Comparison of ENCODE assay signal across 23 mouse cellular contexts in the genomic region with DNA sequence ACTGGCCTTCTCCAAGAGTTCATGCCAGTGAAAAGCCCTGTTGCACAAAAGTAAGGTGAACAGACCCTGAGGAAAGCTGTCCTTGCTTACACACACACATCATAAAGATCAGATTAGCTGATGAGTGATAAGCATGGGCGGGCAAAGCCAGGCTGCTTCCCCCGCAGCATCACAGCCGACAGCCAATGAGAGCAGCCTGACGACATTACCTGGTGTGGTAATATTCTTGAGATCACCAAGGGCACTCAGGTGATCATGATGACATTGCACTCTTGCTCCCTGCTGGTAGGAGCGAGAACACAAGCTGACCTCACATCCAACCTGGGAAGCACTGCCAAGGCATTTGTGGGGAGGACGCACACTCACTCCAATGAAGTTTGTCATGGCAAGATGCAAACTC.
"Had no signal": no experiment of that assay in that cellular context is flagged by ENCODE, and none has a peak within 500 bp of the region (broad histone marks: within the 10 kb centered on the region; RNA-seq: fewer than 3 reads in every experiment).

No protein-coding gene starts in this region.

- H3K4me3 ChIP-seq: heart, embryonic 10.5 days; heart, embryonic 12.5 days; hindbrain, embryonic 10.5 days; hindbrain, embryonic 12.5 days; intestine, embryonic 15.5 days; layer of hippocampus, adult 2 months; left cerebral cortex, adult 2 months; limb, embryonic 10.5 days; limb, embryonic 12.5 days; liver, embryonic 13.5 days; liver, embryonic 15.5 days had no signal

- H3K36me3 ChIP-seq: heart, embryonic 10.5 days; heart, embryonic 12.5 days; hindbrain, embryonic 12.5 days; intestine, embryonic 15.5 days; limb, embryonic 10.5 days; limb, embryonic 12.5 days; liver, embryonic 13.5 days; liver, embryonic 15.5 days had no signal

- H3K27ac ChIP-seq: heart, embryonic 10.5 days; hindbrain, embryonic 10.5 days; hindbrain, embryonic 12.5 days; hindbrain, embryonic 14.5 days; intestine, embryonic 15.5 days; layer of hippocampus, adult 2 months; left cerebral cortex, adult 2 months; limb, embryonic 10.5 days; limb, embryonic 12.5 days; liver, embryonic 13.5 days; liver, embryonic 15.5 days had no signal

- H3K27me3 ChIP-seq: heart, embryonic 12.5 days; hindbrain, embryonic 12.5 days; intestine, embryonic 15.5 days; limb, embryonic 12.5 days; liver, embryonic 13.5 days; liver, embryonic 15.5 days had no signal

- H3K4me2 ChIP-seq: heart, embryonic 12.5 days; hindbrain, embryonic 12.5 days; hindbrain, embryonic 14.5 days; intestine, embryonic 15.5 days; limb, embryonic 12.5 days; liver, embryonic 11.5 days; liver, embryonic 13.5 days; liver, embryonic 15.5 days had no signal

- H3K9me3 ChIP-seq: heart, embryonic 10.5 days; hindbrain, embryonic 10.5 days; hindbrain, embryonic 12.5 days; intestine, embryonic 15.5 days; limb, embryonic 10.5 days; liver, embryonic 13.5 days; liver, embryonic 15.5 days had no signal

- H3K9ac ChIP-seq: heart, embryonic 12.5 days; hindbrain, embryonic 12.5 days; hindbrain, embryonic 14.5 days; intestine, embryonic 15.5 days; limb, embryonic 12.5 days; liver, embryonic 13.5 days; liver, embryonic 15.5 days had no signal

- ATAC-seq: hindbrain, embryonic 16.5 days; inflammation-experienced regulatory T-cells, adult 6 months; intestine, embryonic 15.5 days had no signal

- DNase-seq: gastrocnemius, postnatal 14 days; gastrocnemius, postnatal 36 days; heart, adult 18-20 months; heart, postnatal 10 days; heart, postnatal 4 days; kidney, postnatal 14 days; kidney, postnatal 36 days; liver; liver, embryonic 13.5 days had no signal

- H3K4me1 ChIP-seq: heart, embryonic 10.5 days; heart, embryonic 12.5 days; hindbrain, embryonic 10.5 days; hindbrain, embryonic 12.5 days; intestine, embryonic 15.5 days; limb, embryonic 10.5 days; limb, embryonic 12.5 days; liver, embryonic 13.5 days; liver, embryonic 15.5 days had no signal
